Mouse (Mus musculus): Measurements from ENCODE around the gene E130114P18Rik.

DNA sequence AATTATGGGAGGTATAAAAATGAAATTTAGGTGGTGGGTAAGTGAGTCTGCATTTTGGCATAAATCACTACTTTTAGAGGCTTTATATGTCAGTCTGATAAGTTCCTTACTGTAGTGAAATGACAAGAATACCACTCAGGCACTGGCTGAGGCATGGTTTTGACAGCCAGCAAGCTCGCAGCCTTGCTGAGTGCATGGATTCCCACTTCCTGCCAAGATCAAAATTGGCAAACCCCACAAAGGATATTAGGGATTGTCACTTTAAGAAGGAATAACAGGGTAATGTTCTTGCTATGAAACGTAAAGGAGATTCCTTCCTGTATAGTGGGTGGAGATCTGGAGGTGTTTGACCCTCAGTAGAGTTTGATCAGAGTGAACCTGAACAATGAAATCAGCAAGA, 27.4 kb upstream of the E130114P18Rik start:
- no peak for TF ChIP-seq CTCF (IDR thresholded peaks at IDR 0.05; ENCODE audit: control insufficient read depth, insufficient read depth, insufficient replicate concordance, low read depth, low read length)
- no peak for TF ChIP-seq POLR2A (IDR thresholded peaks at IDR 0.05; ENCODE audit: control insufficient read depth, low read depth, low read length)
